Mouse (Mus musculus): ENCODE measurements around the gene Olfr1287. TPM values are rescaled to one million over a fixed set of nuclear protein-coding genes. Genes with fewer than 3 reads are reported as not detected.

Gene Olfr1287
- polyA plus RNA-seq (2012; ENCODE audit: insufficient read depth, low replicate concordance) = not detected in 2 replicates

GRCm38 (mm10) chr2:111448842-111449241 lies at the start of gene Olfr1287:
Gene Olfr1287 (plus strand): TSS chr2:111449142.
- Histone ChIP-seq H3K36me3 (replicated peaks; ENCODE audit: low read length) (no peaks in the 10 kb centered on the region), H3K4me1 (no peaks in the 10 kb centered on the region), H3K4me3 (replicated peaks) (no peak within 1 kb of the TSS), H3K27me3 (replicated peaks) (no peaks in the 10 kb centered on the region), H3K9me3 (no peaks in the 10 kb centered on the region)
- TF ChIP-seq GATA1 (IDR thresholded peaks at IDR 0.05; ENCODE audit: borderline replicate concordance, low read length) = no peak
- no peak for TF ChIP-seq FLI1 (IDR thresholded peaks at IDR 0.05; ENCODE audit: low read length)

GRCm38 (mm10) chr2:111422931-111423330 lies 26.0 kb upstream of the Olfr1287 start, which contains the start of gene Olfr1286:
Gene Olfr1286 (minus strand): TSS chr2:111423115.
- H3K36me3 ChIP-seq (replicated peaks; ENCODE audit: low read length) = no peaks in the 10 kb centered on the region
- no peak within 1 kb of the TSS for H3K4me3 ChIP-seq (replicated peaks)
- H3K27me3 ChIP-seq (replicated peaks) = no peaks in the 10 kb centered on the region
- no peaks in the 10 kb centered on the region for H3K4me1 ChIP-seq
- TF ChIP-seq GATA1 (IDR thresholded peaks at IDR 0.05; ENCODE audit: borderline replicate concordance, low read length) (no peak), FLI1 (IDR thresholded peaks at IDR 0.05; ENCODE audit: low read length) (no peak)
- peaks cover 2% of the 10 kb centered on the region; the same call in 1 of the 2 replicates for H3K9me3 ChIP-seq

- H3K4me1 ChIP-seq = no peaks in the 10 kb centered on the region
- no peaks in the 10 kb centered on the region for H3K27me3 ChIP-seq (replicated peaks)
- 0 out of 2 replicates have a peak, but pooled peaks cover 6% of the 10 kb centered on the region for H3K9me3 ChIP-seq
- TF ChIP-seq GATA1 (IDR thresholded peaks at IDR 0.05; ENCODE audit: borderline replicate concordance, low read length) = no peak
- TF ChIP-seq FLI1 (IDR thresholded peaks at IDR 0.05; ENCODE audit: low read length) = no peak
- no peaks in the 10 kb centered on the region for H3K36me3 ChIP-seq (replicated peaks; ENCODE audit: low read length)
- H3K4me3 ChIP-seq (replicated peaks) = no peak within 1 kb of the TSS
These were observed 24.9 kb downstream of the Olfr1287 start, which contains the start of gene Olfr1288 for GRCm38 (mm10) chr2:111473801-111474200. Gene Olfr1288 (plus strand): TSS chr2:111474101.

GRCm38 (mm10) chr2:111480519-111480918 lies 31.6 kb downstream of the Olfr1287 start, which contains the start of gene Olfr1289:
Gene Olfr1289 (plus strand): TSS chr2:111480819.
- Histone ChIP-seq H3K9me3 (no peaks in the 10 kb centered on the region), H3K36me3 (replicated peaks; ENCODE audit: low read length) (no peaks in the 10 kb centered on the region), H3K4me3 (replicated peaks) (no peak within 1 kb of the TSS), H3K27me3 (replicated peaks) (no peaks in the 10 kb centered on the region), H3K4me1 (no peaks in the 10 kb centered on the region)
- TF ChIP-seq GATA1 (IDR thresholded peaks at IDR 0.05; ENCODE audit: borderline replicate concordance, low read length) (no peak), FLI1 (IDR thresholded peaks at IDR 0.05; ENCODE audit: low read length) (no peak)

GRCm38 (mm10) chr2:111493729-111494128 lies 44.8 kb downstream of the Olfr1287 start, which contains the start of gene Olfr1290:
Gene Olfr1290 (minus strand): TSS chr2:111493829.
- no peak for TF ChIP-seq FLI1 (IDR thresholded peaks at IDR 0.05; ENCODE audit: low read length)
- no peak for TF ChIP-seq GATA1 (IDR thresholded peaks at IDR 0.05; ENCODE audit: borderline replicate concordance, low read length)
- Histone ChIP-seq H3K27me3 (replicated peaks) (no peaks in the 10 kb centered on the region), H3K9me3 (0 out of 2 replicates have a peak, but pooled peaks cover 4% of the 10 kb centered on the region), H3K36me3 (replicated peaks; ENCODE audit: low read length) (no peaks in the 10 kb centered on the region), H3K4me1 (no peaks in the 10 kb centered on the region), H3K4me3 (replicated peaks) (no peak within 1 kb of the TSS)

- 0 out of 2 replicates have a peak, but pooled peaks cover 4% of the 10 kb centered on the region for H3K9me3 ChIP-seq
- no peak for TF ChIP-seq GATA1 (IDR thresholded peaks at IDR 0.05; ENCODE audit: borderline replicate concordance, low read length)
- no peak for TF ChIP-seq FLI1 (IDR thresholded peaks at IDR 0.05; ENCODE audit: low read length)
- no peaks in the 10 kb centered on the region for H3K36me3 ChIP-seq (replicated peaks; ENCODE audit: low read length)
- no peaks in the 10 kb centered on the region for H3K27me3 ChIP-seq (replicated peaks)
- no peaks in the 10 kb centered on the region for H3K4me1 ChIP-seq
- H3K4me3 ChIP-seq (replicated peaks) = no peak within 1 kb of the TSS
These were observed 47.9 kb downstream of the Olfr1287 start, which contains the start of gene Olfr1291-ps1 for GRCm38 (mm10) chr2:111496880-111497279. Gene Olfr1291-ps1 (plus strand): TSS chr2:111497180.

Other genes starting within 250 kb of the Olfr1287 start
- not detected in 2 replicates for gene 4930430A15Rik, start 219.5 kb upstream of the Olfr1287 start, polyA plus RNA-seq (2012; ENCODE audit: insufficient read depth, low replicate concordance)
- not detected in 2 replicates for gene Olfr1275, start 213.9 kb upstream of the Olfr1287 start, polyA plus RNA-seq (2012; ENCODE audit: insufficient read depth, low replicate concordance)
- gene Olfr1276, start 194.6 kb upstream of the Olfr1287 start, polyA plus RNA-seq (2012; ENCODE audit: insufficient read depth, low replicate concordance) = 1.2 TPM in 1 of 2 replicates, not detected in the other
- gene Olfr1277, start 175.0 kb upstream of the Olfr1287 start, polyA plus RNA-seq (2012; ENCODE audit: insufficient read depth, low replicate concordance) = not detected in 2 replicates
- not detected in 2 replicates for gene Olfr1278, start 159.0 kb upstream of the Olfr1287 start, polyA plus RNA-seq (2012; ENCODE audit: insufficient read depth, low replicate concordance)
- not detected in 2 replicates for gene Olfr1279, start 148.5 kb upstream of the Olfr1287 start, polyA plus RNA-seq (2012; ENCODE audit: insufficient read depth, low replicate concordance)
- not detected in 2 replicates for gene Olfr1280, start 135.1 kb upstream of the Olfr1287 start, polyA plus RNA-seq (2012; ENCODE audit: insufficient read depth, low replicate concordance)
- not detected in 2 replicates for gene Olfr1281, start 122.6 kb upstream of the Olfr1287 start, polyA plus RNA-seq (2012; ENCODE audit: insufficient read depth, low replicate concordance)
- gene Olfr1282, start 113.1 kb upstream of the Olfr1287 start, polyA plus RNA-seq (2012; ENCODE audit: insufficient read depth, low replicate concordance) = not detected in 2 replicates
- not detected in 2 replicates for gene Olfr1283, start 82.4 kb upstream of the Olfr1287 start, polyA plus RNA-seq (2012; ENCODE audit: insufficient read depth, low replicate concordance)
- not detected in 2 replicates for gene Olfr1284, start 73.6 kb upstream of the Olfr1287 start, polyA plus RNA-seq (2012; ENCODE audit: insufficient read depth, low replicate concordance)
- not detected in 2 replicates for gene Olfr1286, start 26.0 kb upstream of the Olfr1287 start, polyA plus RNA-seq (2012; ENCODE audit: insufficient read depth, low replicate concordance)
- gene Olfr1288, start 25.0 kb downstream of the Olfr1287 start, polyA plus RNA-seq (2012; ENCODE audit: insufficient read depth, low replicate concordance) = not detected in 2 replicates
- gene Olfr1289, start 31.7 kb downstream of the Olfr1287 start, polyA plus RNA-seq (2012; ENCODE audit: insufficient read depth, low replicate concordance) = not detected in 2 replicates
- not detected in 2 replicates for gene Olfr1290, start 44.7 kb downstream of the Olfr1287 start, polyA plus RNA-seq (2012; ENCODE audit: insufficient read depth, low replicate concordance)
- not detected in 2 replicates for gene Olfr1291-ps1, start 48.0 kb downstream of the Olfr1287 start, polyA plus RNA-seq (2012; ENCODE audit: insufficient read depth, low replicate concordance)
- not detected in 2 replicates for gene Olfr1293-ps, start 76.1 kb downstream of the Olfr1287 start, polyA plus RNA-seq (2012; ENCODE audit: insufficient read depth, low replicate concordance)
- not detected in 2 replicates for gene Olfr1294, start 91.1 kb downstream of the Olfr1287 start, polyA plus RNA-seq (2012; ENCODE audit: insufficient read depth, low replicate concordance)
- gene Olfr1295, start 120.5 kb downstream of the Olfr1287 start, polyA plus RNA-seq (2012; ENCODE audit: insufficient read depth, low replicate concordance) = not detected in 2 replicates
- gene Olfr1297, start 177.4 kb downstream of the Olfr1287 start, polyA plus RNA-seq (2012; ENCODE audit: insufficient read depth, low replicate concordance) = not detected in 2 replicates
- gene Olfr1298, start 200.1 kb downstream of the Olfr1287 start, polyA plus RNA-seq (2012; ENCODE audit: insufficient read depth, low replicate concordance) = not detected in 2 replicates
- not detected in 2 replicates for gene Olfr1299, start 212.3 kb downstream of the Olfr1287 start, polyA plus RNA-seq (2012; ENCODE audit: insufficient read depth, low replicate concordance)